Mouse (Mus musculus): Measurements from ENCODE around the gene Psmd1. TPM values are rescaled to one million over a fixed set of nuclear protein-coding genes. Genes with fewer than 3 reads are reported as not detected.

Gene Psmd1
- polyA plus RNA-seq (2012; rRNA removed): 90.3 and 91.2 TPM in 2 replicates

GRCm38 (mm10) chr1:86064271-86064991, at the start of gene Psmd1:
Gene Psmd1 (plus strand): TSS chr1:86064387.

GRCm38 (mm10) chr1:86016516-86016915, 47.7 kb upstream of the Psmd1 start, which contains the start of gene Spata3:
Gene Spata3 (plus strand): TSS chr1:86016816.

GRCm38 (mm10) chr1:86045848-86046805, 18.1 kb upstream of the Psmd1 start, which contains the start of gene 2810459M11Rik:
Gene 2810459M11Rik (plus strand): TSS chr1:86045863.

GRCm38 (mm10) chr1:86111779-86112178, 47.6 kb downstream of the Psmd1 start, which contains the start of gene Htr2b:
Gene Htr2b (minus strand): TSS chr1:86111970.

GRCm38 (mm10) chr1:86133337-86133736, 69.2 kb downstream of the Psmd1 start, which contains the start of gene Gm21972:
Gene Gm21972 (plus strand): TSS chr1:86133637.

GRCm38 (mm10) chr1:86154133-86154823, 90.1 kb downstream of the Psmd1 start, which contains the start of gene Armc9:
Gene Armc9 (plus strand): TSS chr1:86154780.

Other genes with a start within 250 kb of the Psmd1 start
- 156 and 169 TPM in 2 replicates for gene Itm2c, start 170.1 kb upstream of the Psmd1 start, polyA plus RNA-seq (2012; rRNA removed)
- gene 4933407L21Rik, start 135.9 kb upstream of the Psmd1 start, polyA plus RNA-seq (2012; rRNA removed): 6.2 and 6.9 TPM in 2 replicates
- gene Gpr55, start 103.4 kb upstream of the Psmd1 start, polyA plus RNA-seq (2012; rRNA removed): 0.01 and 0.02 TPM in 2 replicates
- 0.23 TPM in 1 of 2 replicates, not detected in the other for gene Spata3, start 47.6 kb upstream of the Psmd1 start, polyA plus RNA-seq (2012; rRNA removed)
- gene 2810459M11Rik, start 18.5 kb upstream of the Psmd1 start, polyA plus RNA-seq (2012; rRNA removed): 5.5 and 7.3 TPM in 2 replicates
- gene Htr2b, start 47.6 kb downstream of the Psmd1 start, polyA plus RNA-seq (2012; rRNA removed): 0.05 and 0.13 TPM in 2 replicates
- 2.3 and 2.5 TPM in 2 replicates for gene Gm21972, start 69.2 kb downstream of the Psmd1 start, polyA plus RNA-seq (2012; rRNA removed)
- 23.8 and 24.3 TPM in 2 replicates for gene Armc9, start 90.4 kb downstream of the Psmd1 start, polyA plus RNA-seq (2012; rRNA removed)
- 3.8 and 5.0 TPM in 2 replicates for gene B3gnt7, start 238.4 kb downstream of the Psmd1 start, polyA plus RNA-seq (2012; rRNA removed)

Measured in central nervous system, embryonic 14 days (tissue).